Mouse (Mus musculus) embryonic facial prominence, embryonic 11.5 days (tissue): ENCODE data around the gene Spout1. TPM values are rescaled to one million over a fixed set of nuclear protein-coding genes. Genes with fewer than 3 reads are reported as not detected.

Experiments used
- polyA plus RNA-seq: library from polyadenylated mRNA; unstranded; fragments of >200 nt; fragmentation: Nextera tagmentation; extraction: Ambion mirVana; gene quantifications from 2 replicates; pipeline ENCODE4 v1.2.1, GENCODE M21; 2014

Gene Spout1
- polyA plus RNA-seq, 1 experiment from 2014 or later, result 75.4 TPM

Other genes starting within 250 kb of the Spout1 start
- 56.8 and 57.7 TPM in 2 replicates for gene Gle1, start 243.0 kb downstream of the Spout1 start, polyA plus RNA-seq
- gene Sptan1, start 212.9 kb downstream of the Spout1 start, polyA plus RNA-seq, result 104 and 108 TPM in 2 replicates
- 29.7 and 29.8 TPM in 2 replicates for gene Wdr34, start 129.6 kb downstream of the Spout1 start, polyA plus RNA-seq
- gene Set, start 121.1 kb downstream of the Spout1 start, polyA plus RNA-seq, result 705 and 768 TPM in 2 replicates
- 7.8 and 8.8 TPM in 2 replicates for gene Pkn3, start 100.8 kb downstream of the Spout1 start, polyA plus RNA-seq
- 30.9 and 31.6 TPM in 2 replicates for gene Zdhhc12, start 84.8 kb downstream of the Spout1 start, polyA plus RNA-seq
- 5.2 and 5.3 TPM in 2 replicates for gene Zer1, start 53.9 kb downstream of the Spout1 start, polyA plus RNA-seq
- 11.0 and 14.1 TPM in 2 replicates for gene Tbc1d13, start 44.7 kb downstream of the Spout1 start, polyA plus RNA-seq
- 14.4 and 16.9 TPM in 2 replicates for gene Endog, start 7.0 kb downstream of the Spout1 start, polyA plus RNA-seq
- gene Kyat1, start 27.4 kb upstream of the Spout1 start, polyA plus RNA-seq, result 6.7 and 8.1 TPM in 2 replicates
- gene Lrrc8a, start 59.3 kb upstream of the Spout1 start, polyA plus RNA-seq, result 50.3 and 50.5 TPM in 2 replicates
- gene Gm28035, start 62.1 kb upstream of the Spout1 start, polyA plus RNA-seq, result 0.13 TPM in 1 of 2 replicates, not detected in the other
- gene Phyhd1, start 87.7 kb upstream of the Spout1 start, polyA plus RNA-seq, result 2.3 and 4.5 TPM in 2 replicates
- not detected in 2 replicates for gene Gm28038, start 102.6 kb upstream of the Spout1 start, polyA plus RNA-seq
- 21.5 and 26.5 TPM in 2 replicates for gene Dolk, start 107.9 kb upstream of the Spout1 start, polyA plus RNA-seq
- gene Nup188, start 107.9 kb upstream of the Spout1 start, polyA plus RNA-seq, result 54.0 and 58.9 TPM in 2 replicates
- 41.6 and 50.0 TPM in 2 replicates for gene Sh3glb2, start 180.9 kb upstream of the Spout1 start, polyA plus RNA-seq
- 15.6 and 18.0 TPM in 2 replicates for gene Miga2, start 185.8 kb upstream of the Spout1 start, polyA plus RNA-seq
- gene Dolpp1, start 213.8 kb upstream of the Spout1 start, polyA plus RNA-seq, result 29.1 and 33.4 TPM in 2 replicates
- gene Crat, start 237.4 kb upstream of the Spout1 start, polyA plus RNA-seq, result 24.0 and 29.6 TPM in 2 replicates
- gene Ptpa, start 237.6 kb upstream of the Spout1 start, polyA plus RNA-seq, result 53.7 and 62.4 TPM in 2 replicates